Mouse (Mus musculus): ENCODE measurements around the gene Tas2r119. TPM values are rescaled to one million over a fixed set of nuclear protein-coding genes. Genes with fewer than 3 reads are reported as not detected.
A peak's percentile ranks its signal among the peaks of the same experiment; 100 is the strongest.

Tas2r119 gene
- polyA plus RNA-seq (2015; fragmentation: Nextera tagmentation; extraction: Ambion mirVana): not detected in 2 replicates

DNA sequence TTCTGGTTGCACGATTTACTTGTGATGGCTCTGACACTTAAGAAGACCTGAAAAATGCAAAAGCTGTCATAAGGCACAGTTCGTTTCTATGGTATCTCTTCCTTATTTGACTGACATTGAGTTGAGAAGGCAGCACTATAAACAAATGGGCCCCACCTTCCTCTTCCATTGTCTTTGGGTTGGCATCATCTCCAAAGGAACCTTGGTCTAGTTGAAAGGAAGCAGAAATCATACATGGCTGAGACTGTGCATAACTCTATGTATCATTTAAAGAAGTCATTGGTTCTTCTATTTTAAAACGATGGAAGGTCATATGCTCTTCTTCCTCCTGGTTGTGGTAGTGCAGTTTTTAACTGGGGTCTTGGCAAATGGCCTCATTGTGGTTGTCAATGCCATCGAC, at the start of gene Tas2r119:
Gene Tas2r119, plus strand, starts transcription at position 301 of the 400 bp plus-strand sequence.
- no peak within 1 kb of the TSS for H3K9ac ChIP-seq (ENCODE audit: low read depth, low read length)
- H3K27me3 ChIP-seq (replicated peaks; ENCODE audit: control insufficient read depth, insufficient read depth, low read length): no peaks in the 10 kb centered on the region
- H3K9me3 ChIP-seq (ENCODE audit: control insufficient read depth, low read length): no peaks in the 10 kb centered on the region
- no peak within 1 kb of the TSS for H3K4me2 ChIP-seq (ENCODE audit: low read length)
- ATAC-seq: no peak
- H3K36me3 ChIP-seq (ENCODE audit: control insufficient read depth, insufficient read depth, low read length): no peaks in the 10 kb centered on the region
- H3K27ac ChIP-seq (ENCODE audit: low read depth, low read length): no peak within 1 kb of the TSS
- WGBS: 91% methylated on average over 4 of the region's 4 CpGs
- H3K4me1 ChIP-seq (ENCODE audit: control insufficient read depth, insufficient read depth, low read depth, low read length): peaks cover 2% of the 10 kb centered on the region; the same call in 1 of the 2 replicates
- no peak within 1 kb of the TSS for H3K4me3 ChIP-seq (ENCODE audit: low read length)

GRCm38 (mm10) chr15:32132315-32132714, 44.8 kb upstream of the Tas2r119 start:
- H3K4me3 ChIP-seq (ENCODE audit: low read length): no peak overlapping the region
- H3K9me3 ChIP-seq (ENCODE audit: control insufficient read depth, low read length): no peaks in the 10 kb centered on the region
- H3K36me3 ChIP-seq (ENCODE audit: control insufficient read depth, insufficient read depth, low read length): no peaks in the 10 kb centered on the region
- no peaks in the 10 kb centered on the region for H3K4me1 ChIP-seq (ENCODE audit: control insufficient read depth, insufficient read depth, low read depth, low read length)
- no peak overlapping the region for H3K9ac ChIP-seq (ENCODE audit: low read depth, low read length)
- H3K4me2 ChIP-seq (ENCODE audit: low read length): no peak overlapping the region
- H3K27ac ChIP-seq (ENCODE audit: low read depth, low read length): no peak overlapping the region
- ATAC-seq: no peak
- no peaks in the 10 kb centered on the region for H3K27me3 ChIP-seq (replicated peaks; ENCODE audit: control insufficient read depth, insufficient read depth, low read length)
- 81% methylated on average over 7 of the region's 7 CpGs for WGBS

DNA sequence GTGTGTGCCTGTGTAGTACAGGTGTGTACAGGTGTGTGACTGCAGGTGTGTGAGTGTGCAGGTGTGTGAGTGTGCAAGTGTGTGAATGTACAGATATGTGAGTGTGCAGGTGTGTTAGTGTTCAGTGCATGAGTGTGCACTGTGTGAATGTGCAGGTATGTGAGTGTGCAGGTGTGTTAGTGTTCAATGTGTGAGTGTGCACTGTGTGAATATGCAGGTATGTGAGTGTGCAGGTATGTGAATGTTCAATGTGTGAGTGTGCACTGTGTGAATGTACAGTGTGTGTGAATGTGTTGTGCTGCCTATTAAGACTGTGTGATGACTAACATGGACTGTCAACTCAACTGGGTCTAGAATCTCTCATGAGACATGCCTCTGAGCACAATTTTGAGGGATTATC, 35.4 kb upstream of the Tas2r119 start:
- Histone ChIP-seq H3K9ac (ENCODE audit: low read depth, low read length) (no peak overlapping the region), H3K27me3 (replicated peaks; ENCODE audit: control insufficient read depth, insufficient read depth, low read length) (no peaks in the 10 kb centered on the region; the same call in 1 of the 2 replicates), H3K9me3 (ENCODE audit: control insufficient read depth, low read length) (no peaks in the 10 kb centered on the region), H3K4me2 (ENCODE audit: low read length) (no peak overlapping the region), H3K36me3 (ENCODE audit: control insufficient read depth, insufficient read depth, low read length) (no peaks in the 10 kb centered on the region), H3K4me3 (ENCODE audit: low read length) (no peak overlapping the region), H3K4me1 (ENCODE audit: control insufficient read depth, insufficient read depth, low read depth, low read length) (no peaks in the 10 kb centered on the region), H3K27ac (ENCODE audit: low read depth, low read length) (no peak overlapping the region)
- ATAC-seq: no peak

GRCm38 (mm10) chr15:32144269-32144668, 32.8 kb upstream of the Tas2r119 start:
- 65% methylated on average over 3 of the region's 3 CpGs for WGBS
- no peak overlapping the region for H3K9ac ChIP-seq (ENCODE audit: low read depth, low read length)
- no peak overlapping the region for H3K27ac ChIP-seq (ENCODE audit: low read depth, low read length)

DNA sequence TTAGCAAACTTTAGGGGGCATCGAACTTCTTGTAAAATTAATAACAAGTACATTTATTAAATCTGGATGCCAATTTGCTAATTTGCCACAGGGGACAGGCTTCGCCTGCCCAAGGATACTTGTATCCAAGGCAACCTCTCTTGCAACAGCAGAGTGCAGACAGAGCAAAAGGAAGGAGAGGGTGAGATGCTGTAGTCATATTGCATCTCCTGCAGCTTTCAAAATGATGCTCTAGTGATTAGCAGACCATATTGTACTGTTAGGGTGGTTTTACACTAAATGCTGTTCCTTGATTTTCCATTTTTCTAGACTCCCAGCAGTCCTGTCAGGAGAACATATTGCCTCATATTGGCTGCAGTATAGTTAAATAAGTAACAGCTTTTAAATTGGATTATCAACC, 23.7 kb upstream of the Tas2r119 start:
- Histone ChIP-seq H3K9ac (ENCODE audit: low read depth, low read length) (no peak overlapping the region), H3K9me3 (ENCODE audit: control insufficient read depth, low read length) (no peaks in the 10 kb centered on the region), H3K4me1 (ENCODE audit: control insufficient read depth, insufficient read depth, low read depth, low read length) (no peaks in the 10 kb centered on the region), H3K27me3 (replicated peaks; ENCODE audit: control insufficient read depth, insufficient read depth, low read length) (no peaks in the 10 kb centered on the region), H3K36me3 (ENCODE audit: control insufficient read depth, insufficient read depth, low read length) (no peaks in the 10 kb centered on the region), H3K27ac (ENCODE audit: low read depth, low read length) (no peak overlapping the region), H3K4me3 (ENCODE audit: low read length) (no peak overlapping the region), H3K4me2 (ENCODE audit: low read length) (no peak overlapping the region)
- peak; percentile 79 for ATAC-seq
- 55% methylated on average over 2 of the region's 2 CpGs for WGBS

More at GRCm38 (mm10) chr15:32144269-32144668, 32.8 kb upstream of the Tas2r119 start:
- Histone ChIP-seq H3K4me3 (ENCODE audit: low read length) (no peak overlapping the region), H3K27me3 (replicated peaks; ENCODE audit: control insufficient read depth, insufficient read depth, low read length) (no peaks in the 10 kb centered on the region), H3K4me2 (ENCODE audit: low read length) (no peak overlapping the region), H3K9me3 (ENCODE audit: control insufficient read depth, low read length) (no peaks in the 10 kb centered on the region), H3K36me3 (ENCODE audit: control insufficient read depth, insufficient read depth, low read length) (no peaks in the 10 kb centered on the region), H3K4me1 (ENCODE audit: control insufficient read depth, insufficient read depth, low read depth, low read length) (no peaks in the 10 kb centered on the region)
- no peak for ATAC-seq

DNA sequence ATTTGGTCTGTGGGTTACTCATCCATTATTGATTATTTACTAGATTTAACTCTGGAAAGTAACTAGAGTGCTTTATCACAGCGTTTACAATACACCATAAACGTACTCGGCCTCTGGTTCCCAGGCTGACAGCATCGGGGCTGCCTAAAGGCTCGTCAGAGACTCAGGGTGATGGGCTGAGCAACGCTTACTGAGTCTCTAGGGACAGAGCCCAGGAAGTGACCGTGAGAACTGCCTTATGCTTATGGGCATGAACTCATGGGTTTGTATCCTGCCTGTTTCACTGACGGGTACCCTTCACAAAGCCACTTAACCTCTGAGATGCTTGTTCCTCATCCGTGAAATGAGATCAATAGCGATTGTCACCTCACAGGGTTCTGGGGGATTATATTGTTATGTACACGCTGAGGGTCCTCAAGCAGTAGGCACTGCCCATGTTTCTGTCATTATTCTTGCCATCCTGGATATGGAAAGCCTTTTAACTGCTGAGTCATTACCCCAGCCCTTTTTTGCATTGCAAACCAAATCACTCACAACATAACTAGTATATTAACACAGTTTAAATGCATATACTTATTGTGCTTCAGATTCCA, 23.1 kb upstream of the Tas2r119 start:
- no peaks in the 10 kb centered on the region for H3K4me1 ChIP-seq (ENCODE audit: control insufficient read depth, insufficient read depth, low read depth, low read length)
- no peak overlapping the region for H3K9ac ChIP-seq (ENCODE audit: low read depth, low read length)
- H3K4me2 ChIP-seq (ENCODE audit: low read length): no peak overlapping the region
- H3K9me3 ChIP-seq (ENCODE audit: control insufficient read depth, low read length): no peaks in the 10 kb centered on the region
- H3K4me3 ChIP-seq (ENCODE audit: low read length): no peak overlapping the region
- no peaks in the 10 kb centered on the region for H3K36me3 ChIP-seq (ENCODE audit: control insufficient read depth, insufficient read depth, low read length)
- WGBS: 43% methylated on average over 11 of the region's 11 CpGs
- H3K27ac ChIP-seq (ENCODE audit: low read depth, low read length): no peak overlapping the region
- no peaks in the 10 kb centered on the region for H3K27me3 ChIP-seq (replicated peaks; ENCODE audit: control insufficient read depth, insufficient read depth, low read length)
- peak; percentile 78 for ATAC-seq

- Histone ChIP-seq H3K36me3 (ENCODE audit: control insufficient read depth, insufficient read depth, low read length) (no peaks in the 10 kb centered on the region), H3K4me1 (ENCODE audit: control insufficient read depth, insufficient read depth, low read depth, low read length) (no peaks in the 10 kb centered on the region), H3K4me3 (ENCODE audit: low read length) (no peak overlapping the region), H3K27me3 (replicated peaks; ENCODE audit: control insufficient read depth, insufficient read depth, low read length) (no peaks in the 10 kb centered on the region), H3K9me3 (ENCODE audit: control insufficient read depth, low read length) (no peaks in the 10 kb centered on the region), H3K27ac (ENCODE audit: low read depth, low read length) (no peak overlapping the region), H3K4me2 (ENCODE audit: low read length) (no peak overlapping the region), H3K9ac (ENCODE audit: low read depth, low read length) (no peak overlapping the region)
- 59% methylated on average over 5 of the region's 5 CpGs for WGBS
- no peak for ATAC-seq
These were observed 21.0 kb upstream of the Tas2r119 start for GRCm38 (mm10) chr15:32156126-32156525.

GRCm38 (mm10) chr15:32160281-32160680, 16.8 kb upstream of the Tas2r119 start:
- H3K27me3 ChIP-seq (replicated peaks; ENCODE audit: control insufficient read depth, insufficient read depth, low read length): no peaks in the 10 kb centered on the region
- no peak overlapping the region for H3K9ac ChIP-seq (ENCODE audit: low read depth, low read length)
- H3K27ac ChIP-seq (ENCODE audit: low read depth, low read length): no peak overlapping the region
- H3K4me2 ChIP-seq (ENCODE audit: low read length): no peak overlapping the region
- no peak overlapping the region for H3K4me3 ChIP-seq (ENCODE audit: low read length)
- ATAC-seq: no peak
- H3K9me3 ChIP-seq (ENCODE audit: control insufficient read depth, low read length): no peaks in the 10 kb centered on the region
- no peaks in the 10 kb centered on the region for H3K4me1 ChIP-seq (ENCODE audit: control insufficient read depth, insufficient read depth, low read depth, low read length)
- H3K36me3 ChIP-seq (ENCODE audit: control insufficient read depth, insufficient read depth, low read length): no peaks in the 10 kb centered on the region

DNA sequence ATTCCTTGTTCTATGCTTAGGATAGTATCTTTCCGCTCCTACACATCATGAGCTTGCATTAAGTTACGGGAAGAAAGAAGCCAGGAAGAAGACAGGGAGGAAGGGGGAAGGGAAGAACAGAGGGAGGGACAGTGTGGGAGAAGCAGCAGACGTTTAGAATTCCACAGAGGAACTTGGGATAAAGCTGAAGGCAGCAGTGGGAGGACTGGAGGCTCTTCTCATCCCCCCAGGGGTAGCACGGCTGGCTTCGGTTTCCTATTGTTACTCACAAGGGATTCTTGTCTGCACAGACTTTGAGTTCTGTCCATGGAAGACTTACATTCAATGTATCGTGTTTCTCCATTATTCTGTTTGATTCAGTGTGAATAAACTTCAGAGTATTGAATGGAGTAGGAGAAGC, 5.3 kb upstream of the Tas2r119 start:
- no peaks in the 10 kb centered on the region for H3K27me3 ChIP-seq (replicated peaks; ENCODE audit: control insufficient read depth, insufficient read depth, low read length)
- no peaks in the 10 kb centered on the region for H3K9me3 ChIP-seq (ENCODE audit: control insufficient read depth, low read length)
- no peak overlapping the region for H3K9ac ChIP-seq (ENCODE audit: low read depth, low read length)
- H3K4me2 ChIP-seq (ENCODE audit: low read length): no peak overlapping the region
- H3K36me3 ChIP-seq (ENCODE audit: control insufficient read depth, insufficient read depth, low read length): no peaks in the 10 kb centered on the region
- no peak overlapping the region for H3K4me3 ChIP-seq (ENCODE audit: low read length)
- WGBS: 30% methylated on average over 6 of the region's 6 CpGs
- peaks cover 7% of the 10 kb centered on the region for H3K4me1 ChIP-seq (ENCODE audit: control insufficient read depth, insufficient read depth, low read depth, low read length)
- H3K27ac ChIP-seq (ENCODE audit: low read depth, low read length): no peak overlapping the region
- 0 out of 2 replicates have a peak, but pooled peaks have one; percentile 40 for ATAC-seq

Measured in hindbrain, embryonic 16.5 days (tissue).